Mouse (Mus musculus) effector memory CD4-positive, alpha-beta T cell, adult 5 months (primary cell): ENCODE results near the gene Olfr1416. TPM values are rescaled to one million over a fixed set of nuclear protein-coding genes. Genes with fewer than 3 reads are reported as not detected.

Source experiments
- polyA plus RNA-seq: library from polyadenylated mRNA; unstranded; fragments of 100-300 nt; shearing (Covaris generic); gene quantifications from one replicate; pipeline ENCODE4 v1.2.1, GENCODE M21; 2017

Gene Olfr1416
- polyA plus RNA-seq: not detected

GRCm38 (mm10) chr1:92485013-92485412 is at the start of gene Olfr1416:
Olfr1416 (minus strand) TSS chr1:92485113.

GRCm38 (mm10) chr1:92518561-92518960 is 33.6 kb upstream of the Olfr1416 start, which contains the start of gene Olfr1414:
Olfr1414 (minus strand) TSS chr1:92518661.

GRCm38 (mm10) chr1:92496001-92496400 is 11.1 kb upstream of the Olfr1416 start, which contains the start of gene Olfr1415:
Olfr1415 (minus strand) TSS chr1:92496101.

GRCm38 (mm10) chr1:92473165-92474041 is 11.5 kb downstream of the Olfr1416 start, which contains the start of gene Ndufa10:
Ndufa10 (minus strand) TSS chr1:92473860.

Other genes with a start within 250 kb of the Olfr1416 start
- gene Ndufa10, start 11.3 kb downstream of the Olfr1416 start, polyA plus RNA-seq: 141 TPM
- not detected for gene Olfr1415, start 11.0 kb upstream of the Olfr1416 start, polyA plus RNA-seq
- gene Olfr1414, start 33.5 kb upstream of the Olfr1416 start, polyA plus RNA-seq: not detected
- gene Olfr1413, start 86.2 kb upstream of the Olfr1416 start, polyA plus RNA-seq: not detected
- not detected for gene Olfr1412, start 100.7 kb upstream of the Olfr1416 start, polyA plus RNA-seq
- gene Olfr1411, start 109.3 kb upstream of the Olfr1416 start, polyA plus RNA-seq: not detected
- not detected for gene Olfr1410, start 120.7 kb upstream of the Olfr1416 start, polyA plus RNA-seq
- gene Olfr12, start 132.7 kb upstream of the Olfr1416 start, polyA plus RNA-seq: not detected
- gene Cops9, start 156.9 kb upstream of the Olfr1416 start, polyA plus RNA-seq: 136 TPM
- 0.94 TPM for gene Otos, start 163.7 kb upstream of the Olfr1416 start, polyA plus RNA-seq